Mouse (Mus musculus) stomach, embryonic 16.5 days (tissue): ENCODE data around the gene Cnpy2. TPM values are rescaled to one million over a fixed set of nuclear protein-coding genes. Genes with fewer than 3 reads are reported as not detected.

Experiments used
- ATAC-seq: fragments of 200-750 bp; cut with Nextera tagmentation; 2 replicates; pipeline ENCODE4 v1.8.0; 2017; ENCODE audit warnings: moderate number of reproducible peaks, moderate TSS enrichment; ENCODE audit not compliant: insufficient read depth, low FRiP score
- H3K27ac ChIP-seq: fragments of 300-500 bp; sonication (generic); 2 replicates; pipeline ENCODE4 v1.5.1; 2014; ENCODE audit warnings: low read length
- H3K27me3 ChIP-seq: fragments of 300-500 bp; sonication (generic); 2 replicates; pipeline ENCODE4 v1.6.1; 2014; ENCODE audit warnings: low read length, control low read depth, mixed read lengths; ENCODE audit not compliant: control insufficient read depth, insufficient read depth
- H3K36me3 ChIP-seq: fragments of 300-500 bp; sonication (generic); 2 replicates; pipeline ENCODE4 v1.6.1; 2014; ENCODE audit warnings: low read length; ENCODE audit not compliant: control insufficient read depth, insufficient read depth
- H3K4me1 ChIP-seq: fragments of 300-500 bp; sonication (generic); 2 replicates; pipeline ENCODE4 v1.6.1; 2014; ENCODE audit warnings: low read length, control low read depth, mixed read lengths; ENCODE audit not compliant: control insufficient read depth, insufficient read depth
- H3K4me2 ChIP-seq: fragments of 300-500 bp; sonication (generic); 2 replicates; pipeline ENCODE4 v1.6.1; 2014; ENCODE audit warnings: low read depth, low read length, mixed read lengths
- H3K4me3 ChIP-seq: fragments of 300-500 bp; sonication (generic); replicated peaks from 2 replicates; pipeline ENCODE4 v1.5.1; 2014; ENCODE audit warnings: mild to moderate bottlenecking, low read length
- H3K9ac ChIP-seq: fragments of 300-500 bp; sonication (generic); 2 replicates; pipeline ENCODE4 v1.6.1; 2014; ENCODE audit warnings: low read length
- H3K9me3 ChIP-seq: fragments of 300-500 bp; sonication (generic); replicated peaks from 2 replicates; pipeline ENCODE4 v1.6.1; 2016; ENCODE audit warnings: low read length, control low read depth; ENCODE audit not compliant: control insufficient read depth
- WGBS: fragments of 180-500 bp; shearing (Covaris S2); extraction: QIAGEN DNeasy Blood & Tissue Kit; methylation state at CpG from one replicate; pipeline ENCODE4 v1.1.7; 2014; 5-methylcytosine and 5-hydroxymethylcytosine counted together
- polyA plus RNA-seq: library from polyadenylated mRNA; unstranded; fragments of >200 nt; fragmentation: Nextera tagmentation; extraction: Ambion mirVana; gene quantifications from 2 replicates; pipeline ENCODE4 v1.2.1, GENCODE M21; 2015

Gene Cnpy2
- polyA plus RNA-seq, 1 experiment from 2014 or later = 310 TPM

- no peak overlapping the region for H3K9ac ChIP-seq
- H3K4me1 ChIP-seq = peaks cover 15% of the 10 kb centered on the region
- H3K4me2 ChIP-seq = no peak overlapping the region
- H3K4me3 ChIP-seq = no peak overlapping the region
- H3K9me3 ChIP-seq = no peaks in the 10 kb centered on the region
- H3K36me3 ChIP-seq = no peaks in the 10 kb centered on the region
- H3K27me3 ChIP-seq = no peaks in the 10 kb centered on the region
- H3K27ac ChIP-seq = no peak overlapping the region
- no peak for ATAC-seq
- under 1% methylated on average over 4 of the region's 4 CpGs for WGBS
These were observed 13.3 kb downstream of the Cnpy2 start for GRCm38 (mm10) chr10:128335582-128335981.

GRCm38 (mm10) chr10:128336195-128336594, 13.9 kb downstream of the Cnpy2 start:
- Histone ChIP-seq H3K27ac (no peak overlapping the region), H3K9me3 (no peaks in the 10 kb centered on the region), H3K9ac (no peak overlapping the region), H3K27me3 (no peaks in the 10 kb centered on the region), H3K4me2 (no peak overlapping the region), H3K36me3 (no peaks in the 10 kb centered on the region), H3K4me1 (peaks cover 15% of the 10 kb centered on the region), H3K4me3 (no peak overlapping the region)
- 86% methylated on average over 3 of the region's 3 CpGs for WGBS
- ATAC-seq = no peak

- no peak for ATAC-seq
- H3K9ac ChIP-seq = peak overlapping the region; percentile 67
- H3K4me1 ChIP-seq = peaks cover 15% of the 10 kb centered on the region
- peak overlapping the region; percentile 70 for H3K4me2 ChIP-seq
- WGBS = 77% methylated on average over 3 of the region's 3 CpGs
- H3K36me3 ChIP-seq = no peaks in the 10 kb centered on the region
- peak overlapping the region; percentile 91 for H3K27ac ChIP-seq
- peak overlapping the region; percentile 98; the same call in 1 of the 2 replicates for H3K4me3 ChIP-seq
- no peaks in the 10 kb centered on the region for H3K27me3 ChIP-seq
- H3K9me3 ChIP-seq = no peaks in the 10 kb centered on the region
These were observed 14.3 kb downstream of the Cnpy2 start for GRCm38 (mm10) chr10:128336597-128336996.

- H3K27me3 ChIP-seq = no peaks in the 10 kb centered on the region
- H3K9me3 ChIP-seq = no peaks in the 10 kb centered on the region
- peak within 1 kb of the TSS; percentile 84 for H3K4me2 ChIP-seq
- peak within 1 kb of the TSS; percentile 98 for H3K27ac ChIP-seq
- peak within 1 kb of the TSS; percentile 98 for H3K4me3 ChIP-seq
- H3K4me1 ChIP-seq = peaks cover 15% of the 10 kb centered on the region
- H3K9ac ChIP-seq = peak within 1 kb of the TSS; percentile 95
- ATAC-seq = peak; percentile 97
- H3K36me3 ChIP-seq = no peaks in the 10 kb centered on the region
- under 1% methylated on average over 61 of the region's 61 CpGs for WGBS
These were observed 15.3 kb downstream of the Cnpy2 start, which contains the start of gene Cs for GRCm38 (mm10) chr10:128337306-128338181. Gene Cs, plus strand, starts transcription at chr10:128337734.

GRCm38 (mm10) chr10:128338415-128338814, 16.2 kb downstream of the Cnpy2 start:
- WGBS = 15% methylated on average over 5 of the region's 5 CpGs
- Histone ChIP-seq H3K27me3 (no peaks in the 10 kb centered on the region), H3K9ac (peak overlapping the region; percentile 95), H3K9me3 (no peaks in the 10 kb centered on the region), H3K4me1 (peaks cover 15% of the 10 kb centered on the region), H3K4me2 (peak overlapping the region; percentile 84), H3K36me3 (no peaks in the 10 kb centered on the region), H3K27ac (peak overlapping the region; percentile 98), H3K4me3 (peak overlapping the region; percentile 98)
- peak; percentile 15; the same call in 1 of the 2 replicates for ATAC-seq

GRCm38 (mm10) chr10:128338948-128339347, 16.7 kb downstream of the Cnpy2 start:
- no peaks in the 10 kb centered on the region for H3K9me3 ChIP-seq
- peak overlapping the region; percentile 95; the same call in 1 of the 2 replicates for H3K9ac ChIP-seq
- peak overlapping the region; percentile 84 for H3K4me2 ChIP-seq
- H3K4me3 ChIP-seq = peak overlapping the region; percentile 98
- peak overlapping the region; percentile 98; the same call in 1 of the 2 replicates for H3K27ac ChIP-seq
- H3K36me3 ChIP-seq = no peaks in the 10 kb centered on the region
- no peak for ATAC-seq
- H3K27me3 ChIP-seq = no peaks in the 10 kb centered on the region
- H3K4me1 ChIP-seq = peaks cover 15% of the 10 kb centered on the region
- WGBS = 64% methylated on average over 2 of the region's 2 CpGs

GRCm38 (mm10) chr10:128340257-128340656, 18.0 kb downstream of the Cnpy2 start:
- H3K9me3 ChIP-seq = no peaks in the 10 kb centered on the region
- H3K4me3 ChIP-seq = no peak overlapping the region
- H3K27ac ChIP-seq = no peak overlapping the region
- H3K36me3 ChIP-seq = no peaks in the 10 kb centered on the region
- H3K4me2 ChIP-seq = no peak overlapping the region
- ATAC-seq = no peak
- WGBS = 75% methylated on average over 2 of the region's 2 CpGs
- no peak overlapping the region for H3K9ac ChIP-seq
- H3K4me1 ChIP-seq = peaks cover 24% of the 10 kb centered on the region
- no peaks in the 10 kb centered on the region for H3K27me3 ChIP-seq

GRCm38 (mm10) chr10:128343436-128343835, 21.2 kb downstream of the Cnpy2 start:
- H3K4me1 ChIP-seq = peaks cover 16% of the 10 kb centered on the region
- ATAC-seq = no peak

GRCm38 (mm10) chr10:128344568-128345275, 22.5 kb downstream of the Cnpy2 start:
- H3K27me3 ChIP-seq = no peaks in the 10 kb centered on the region
- H3K9ac ChIP-seq = peak overlapping the region; percentile 48; the same call in 1 of the 2 replicates
- H3K9me3 ChIP-seq = no peaks in the 10 kb centered on the region
- ATAC-seq = peak; percentile 91
- H3K27ac ChIP-seq = peak overlapping the region; percentile 86
- peak overlapping the region; percentile 40 for H3K4me2 ChIP-seq
- WGBS = 16% methylated on average over 7 of the region's 7 CpGs
- H3K36me3 ChIP-seq = no peaks in the 10 kb centered on the region
- H3K4me1 ChIP-seq = peaks cover 9% of the 10 kb centered on the region
- H3K4me3 ChIP-seq = peak overlapping the region; percentile 26

More at GRCm38 (mm10) chr10:128343436-128343835, 21.2 kb downstream of the Cnpy2 start:
- Histone ChIP-seq H3K9ac (no peak overlapping the region; the same call in 1 of the 2 replicates), H3K9me3 (no peaks in the 10 kb centered on the region), H3K27me3 (no peaks in the 10 kb centered on the region), H3K4me2 (no peak overlapping the region), H3K4me3 (no peak overlapping the region), H3K27ac (peak overlapping the region; percentile 40; the same call in 1 of the 2 replicates), H3K36me3 (no peaks in the 10 kb centered on the region)
- WGBS = 86% methylated on average over 1 of the region's 1 CpGs
